Mouse (Mus musculus): ENCODE data around the gene Nrl.

Gene Nrl

DNA sequence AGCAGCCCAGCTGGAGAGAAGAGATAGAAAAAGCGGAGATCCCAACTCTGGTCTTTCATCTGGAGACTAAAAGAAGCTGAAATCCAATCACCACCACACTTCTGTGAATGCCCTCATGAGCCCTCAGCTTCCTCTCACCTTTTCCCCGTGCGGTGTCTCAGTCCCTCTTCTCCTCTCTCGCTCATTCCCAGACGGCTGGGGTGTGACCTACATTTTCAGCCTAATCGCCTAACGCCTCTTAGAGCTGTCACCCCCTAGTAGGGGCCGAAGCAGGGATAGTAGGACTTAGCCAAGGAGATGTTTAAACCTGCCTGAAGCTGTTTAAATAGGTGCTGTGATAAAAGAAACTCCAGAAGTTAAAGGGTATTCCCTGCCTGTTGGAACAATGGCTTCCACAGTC, at the start of gene Nrl:
Gene Nrl (minus strand): TSS at position 197 of the 400 bp plus-strand sequence.
- no peak for DNase-seq (ENCODE audit: low spot score in 2 of 2)

DNA sequence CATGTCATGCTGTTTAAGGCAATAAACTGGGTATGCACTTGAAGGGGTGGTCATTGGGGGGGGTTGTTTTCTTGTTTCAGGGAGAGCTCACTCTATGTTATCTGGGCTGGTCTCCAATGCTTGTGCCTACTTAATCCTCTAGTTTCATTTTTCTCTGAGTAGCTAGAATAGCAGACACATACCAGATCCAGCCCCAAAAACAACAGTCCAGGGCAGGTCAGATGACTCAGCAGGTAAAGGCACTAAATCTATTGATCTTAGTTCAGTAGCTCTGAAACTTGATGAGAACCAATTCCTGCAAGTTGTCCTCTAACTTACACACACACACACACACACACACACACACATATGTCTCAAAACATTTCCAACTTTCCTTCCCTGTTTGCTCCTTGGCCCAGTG, 47.0 kb upstream of the Nrl start:
- DNase-seq (ENCODE audit: low spot score in 2 of 2), result no peak

DNA sequence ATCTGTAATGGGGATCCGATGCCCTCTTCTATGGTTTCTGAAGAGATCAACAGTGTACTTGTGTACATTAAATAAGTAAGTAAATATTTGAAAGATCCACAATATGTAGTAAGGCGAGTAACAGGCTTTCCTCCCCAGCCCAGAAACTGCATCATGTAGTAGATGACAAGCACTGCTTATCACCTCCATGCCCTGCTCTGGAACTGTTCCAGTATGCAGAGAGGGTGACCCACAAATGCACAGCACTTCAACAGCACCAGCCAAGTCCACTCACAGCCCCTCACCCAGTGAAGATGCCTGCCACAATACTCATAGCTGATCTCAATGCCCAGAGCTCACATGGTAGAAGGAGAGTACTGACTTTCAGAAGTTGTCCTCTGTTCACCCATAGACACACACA, 45.8 kb upstream of the Nrl start:
- no peak for DNase-seq (ENCODE audit: low spot score in 2 of 2)

DNA sequence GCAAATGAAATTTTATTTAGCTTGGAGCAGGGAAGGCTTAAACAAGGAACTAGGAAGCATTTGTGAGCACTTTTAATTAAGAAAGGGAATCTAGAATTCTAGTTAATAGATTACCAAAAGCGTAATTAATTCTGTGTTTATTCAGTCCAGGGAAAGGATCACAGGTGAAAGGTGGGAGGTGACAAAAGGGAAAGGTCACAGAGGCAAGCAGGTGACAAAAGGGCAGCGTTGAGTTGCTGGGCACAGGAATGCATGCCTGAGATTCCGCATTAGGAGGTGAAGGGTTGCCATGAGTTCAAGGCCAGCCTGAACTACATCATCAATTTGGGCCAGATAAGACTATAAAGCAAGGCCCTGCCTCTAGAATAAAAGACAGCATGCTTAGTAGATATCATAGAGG, 42.7 kb upstream of the Nrl start:
- DNase-seq (ENCODE audit: low spot score in 2 of 2), result no peak

DNA sequence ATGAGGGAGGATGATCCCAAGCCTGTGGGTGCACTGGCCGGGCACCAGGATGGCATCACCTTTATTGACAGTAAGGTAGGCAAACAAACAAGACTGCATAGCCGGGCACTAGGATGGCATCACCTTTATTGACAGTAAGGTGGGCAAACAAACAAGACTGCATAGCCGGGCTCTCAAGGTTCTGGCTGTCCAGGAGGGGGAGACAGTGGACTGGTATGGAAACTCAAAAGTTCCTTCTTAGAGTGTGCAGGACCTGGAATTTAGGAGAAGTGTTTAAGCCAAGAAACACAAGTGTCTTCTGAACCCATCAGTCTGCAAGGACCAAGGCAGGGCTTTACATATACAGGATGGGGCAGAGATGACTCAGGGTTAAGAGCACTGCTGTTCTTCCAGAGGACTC, 41.0 kb upstream of the Nrl start:
- DNase-seq (ENCODE audit: low spot score in 2 of 2), result no peak

DNA sequence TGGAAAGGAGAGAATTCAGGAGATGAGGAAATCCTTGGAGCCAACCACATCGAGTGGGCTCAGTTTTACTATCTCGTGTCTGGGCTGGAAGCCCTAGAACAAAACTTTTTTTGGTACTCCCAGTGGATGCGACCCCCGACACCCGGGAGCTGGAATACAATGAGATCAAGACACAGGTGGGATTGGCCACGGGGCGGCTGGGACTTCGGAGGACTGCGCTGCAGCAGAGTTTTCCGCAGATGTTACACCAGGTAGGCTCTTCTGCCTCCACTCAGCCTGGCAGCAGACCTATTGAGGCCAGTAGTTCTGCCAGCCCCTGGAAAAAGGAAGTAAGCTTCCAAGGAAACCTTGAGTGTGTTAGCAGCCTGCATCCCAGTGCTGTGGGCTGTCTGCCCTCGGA, 38.5 kb upstream of the Nrl start:
- no peak for DNase-seq (ENCODE audit: low spot score in 2 of 2)

DNA sequence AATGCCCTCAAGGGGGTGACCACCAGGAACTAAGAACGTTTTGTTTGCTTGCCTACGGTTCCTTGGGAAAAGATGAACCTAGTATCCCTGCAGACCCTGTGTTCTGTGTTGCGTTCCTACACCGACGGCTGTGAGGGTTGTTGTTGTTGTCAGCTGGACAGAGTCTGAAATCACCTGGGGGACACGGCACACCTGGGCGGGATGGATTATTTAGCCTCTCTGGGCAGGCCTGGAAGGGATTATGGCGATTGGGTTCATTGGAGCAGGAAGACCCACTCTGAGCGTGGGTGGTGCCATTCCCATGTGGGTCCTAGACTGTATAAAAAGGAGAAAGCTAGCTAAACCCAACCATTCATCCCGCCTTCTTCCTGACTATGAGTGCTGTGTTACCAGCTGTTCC, 37.1 kb upstream of the Nrl start:
- DNase-seq (ENCODE audit: low spot score in 2 of 2), result no peak

DNA sequence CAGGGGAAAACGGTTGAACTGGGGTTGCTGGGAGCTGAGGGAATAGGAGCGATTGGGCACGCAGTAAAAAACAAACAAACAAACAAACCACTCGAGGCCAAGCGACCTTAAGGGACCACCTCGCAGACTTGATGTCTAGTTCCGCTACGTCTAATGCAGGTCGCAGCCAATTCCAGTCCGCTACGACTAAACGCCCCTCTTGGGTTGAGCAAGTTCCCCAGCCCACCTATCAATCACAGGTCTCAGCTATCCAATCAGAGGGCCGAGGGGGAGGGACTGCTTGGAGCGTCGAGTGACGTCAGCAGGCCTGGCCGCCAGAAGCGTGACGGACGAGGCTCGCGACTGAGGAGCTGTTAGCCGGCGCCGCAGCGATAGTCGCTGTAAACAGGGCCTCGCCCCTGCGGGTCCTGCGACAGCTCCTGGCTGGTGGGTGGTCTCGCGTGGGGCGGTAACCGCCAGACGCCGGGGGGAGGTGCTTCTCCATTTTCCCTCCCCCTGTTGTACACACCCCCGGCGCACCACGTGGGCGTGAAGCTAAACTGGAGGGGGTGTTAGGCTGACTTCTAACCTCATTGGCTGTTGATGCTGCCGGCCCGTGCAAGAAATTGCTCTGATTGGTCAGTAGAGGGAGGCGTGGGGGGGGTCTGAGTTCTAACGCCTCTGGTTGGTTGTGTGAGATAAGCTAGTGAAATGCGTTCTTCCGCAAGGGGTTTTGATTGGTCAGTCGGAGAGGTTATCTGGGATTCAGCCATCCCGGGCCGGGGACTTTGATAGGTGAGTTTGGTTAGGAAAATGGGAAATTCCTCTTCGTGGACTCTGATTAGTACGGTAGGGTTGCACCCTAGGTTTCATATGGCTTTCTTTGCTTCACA, 35.7 kb upstream of the Nrl start, which contains the start of gene A730061H03Rik:
Gene A730061H03Rik (minus strand): TSS at position 205 of the 872 bp plus-strand sequence.
- peak; percentile 98 to 99 for DNase-seq (ENCODE audit: low spot score in 2 of 2)

DNA sequence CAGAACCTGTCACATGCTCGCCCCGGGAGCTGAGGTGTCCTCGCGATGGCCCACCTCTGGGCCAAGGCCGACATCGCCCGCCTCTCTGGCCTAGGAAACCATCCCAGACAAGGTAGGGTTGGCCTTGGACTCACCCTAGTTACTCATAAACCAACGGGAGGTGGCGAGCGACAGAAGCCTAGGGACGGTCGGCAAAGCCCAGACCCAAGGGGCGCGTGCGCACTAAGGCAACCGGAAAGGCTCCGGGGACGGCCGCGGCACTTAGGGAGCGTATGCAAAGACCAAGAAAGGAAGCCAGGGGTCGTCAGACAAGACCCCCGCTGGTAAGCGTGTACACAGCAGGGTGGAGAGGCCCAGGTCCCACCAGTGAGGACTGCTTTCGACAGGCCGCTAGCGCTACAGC, 35.0 kb upstream of the Nrl start, which contains the start of gene Dcaf11:
Gene Dcaf11 (plus strand): TSS at position 208 of the 403 bp plus-strand sequence.
- peak; percentile 74 to 91 for DNase-seq (ENCODE audit: low spot score in 2 of 2)

DNA sequence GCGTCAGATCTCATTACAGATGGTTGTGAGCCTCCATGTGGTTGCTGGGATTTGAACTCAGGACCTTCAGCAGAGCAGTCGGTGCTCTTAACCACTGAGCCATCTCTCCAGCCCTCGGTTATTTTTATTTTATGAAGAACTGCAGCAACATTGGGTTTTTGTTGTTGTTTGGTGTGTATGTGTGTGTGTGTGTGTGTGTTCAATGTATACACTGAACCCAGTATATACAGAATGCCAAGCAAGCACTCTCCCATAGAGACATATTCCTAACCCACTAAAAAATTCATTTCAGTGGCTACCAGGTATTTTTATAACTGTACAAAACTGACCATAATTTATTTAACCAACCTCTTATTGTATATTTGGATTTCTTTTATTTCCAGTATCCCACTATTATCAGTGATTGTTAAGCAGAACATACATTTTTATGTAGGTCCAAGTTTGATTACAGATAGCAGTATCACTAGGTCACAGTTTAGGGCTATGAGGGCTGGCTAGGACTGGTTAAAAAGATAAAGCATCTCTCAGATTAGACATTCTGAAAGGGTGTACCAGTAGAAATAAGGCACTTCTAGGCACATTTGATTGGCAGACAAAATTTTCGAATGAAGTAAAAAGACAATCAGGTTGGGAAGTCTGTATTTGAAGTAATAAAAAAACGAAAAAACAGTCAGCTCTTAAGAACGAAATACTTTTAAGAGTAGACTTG, 34.1 kb upstream of the Nrl start:
- DNase-seq (ENCODE audit: low spot score in 2 of 2), result no peak

DNA sequence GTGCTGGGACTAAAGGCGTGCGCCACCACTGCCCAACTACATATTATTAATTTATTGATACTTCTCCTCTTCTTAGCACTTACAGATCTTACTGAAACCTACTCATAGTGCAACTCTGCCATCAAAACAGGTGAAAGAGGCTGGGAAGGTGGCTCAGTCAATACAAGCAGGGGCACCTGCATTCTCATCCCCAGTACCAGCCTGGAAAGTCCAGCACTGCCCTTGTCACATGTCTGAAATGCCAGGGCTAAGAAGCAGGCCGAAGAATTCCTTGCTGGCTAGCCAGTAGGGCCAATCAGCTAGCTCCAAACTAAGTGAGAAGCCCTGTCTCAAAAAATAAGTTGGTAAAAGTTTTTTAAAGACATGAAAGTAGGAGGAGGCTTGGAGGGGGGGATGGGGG, 32.8 kb upstream of the Nrl start:
- DNase-seq (ENCODE audit: low spot score in 2 of 2), result no peak

DNA sequence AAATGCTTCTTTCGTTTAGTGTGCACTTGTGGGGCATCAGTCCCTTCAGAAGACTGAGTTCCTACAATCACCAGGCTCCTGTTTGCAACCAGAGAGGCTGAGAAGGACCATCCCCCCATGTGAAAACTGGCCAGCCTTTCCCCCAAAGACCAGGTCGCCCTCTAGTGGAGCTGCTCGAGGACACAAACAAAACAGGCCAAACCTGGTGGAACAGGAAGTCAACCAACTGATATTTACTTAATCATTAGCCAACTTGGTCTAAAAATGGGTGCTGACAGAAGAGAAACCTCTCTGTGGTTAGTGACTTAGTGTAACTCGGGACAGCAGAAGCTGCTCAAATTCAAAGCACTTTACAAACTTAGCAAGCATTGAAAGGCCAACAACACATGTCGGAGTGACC, 32.2 kb upstream of the Nrl start:
- peak in 1 of 2 experiments; percentile 79 for DNase-seq (ENCODE audit: low spot score in 2 of 2)

DNA sequence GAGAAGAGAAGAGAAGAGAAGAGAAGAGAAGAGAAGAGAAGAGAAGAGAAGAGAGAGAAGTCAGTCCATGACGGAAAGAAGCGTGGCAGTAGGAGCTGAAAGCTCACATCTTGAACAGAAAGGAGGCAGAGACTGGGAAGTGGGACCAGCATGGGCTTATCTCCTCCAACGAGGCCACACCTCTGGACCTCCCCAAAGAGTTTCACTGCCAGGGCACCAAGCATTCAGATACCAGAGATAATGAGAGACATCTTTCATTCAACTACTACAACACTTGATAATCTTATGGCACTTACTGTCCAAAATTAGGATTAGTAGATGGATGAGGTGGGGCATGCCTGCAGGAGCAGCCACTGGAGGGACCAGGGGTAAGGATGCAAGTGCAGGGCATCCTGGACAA, 31.0 kb upstream of the Nrl start:
- no peak for DNase-seq (ENCODE audit: low spot score in 2 of 2)

DNA sequence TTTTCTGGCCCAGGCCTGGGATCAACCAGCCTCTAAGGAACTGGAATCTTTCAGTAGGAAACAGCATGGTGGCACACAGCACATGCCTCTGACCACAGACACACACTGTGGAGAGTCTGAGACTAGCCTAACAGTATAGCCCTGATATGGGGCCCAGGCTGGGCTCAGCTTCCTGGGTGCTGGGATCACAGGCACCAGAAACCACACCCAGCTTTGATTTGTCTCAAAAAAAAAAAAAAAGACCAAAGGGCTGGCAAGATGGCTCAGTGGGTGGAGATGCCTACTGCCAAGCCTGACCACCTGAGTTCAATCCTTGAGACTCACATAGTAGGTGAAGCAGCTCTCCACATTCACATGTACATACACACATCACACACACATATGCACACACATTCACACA, 29.9 kb upstream of the Nrl start:
- DNase-seq (ENCODE audit: low spot score in 2 of 2), result no peak

DNA sequence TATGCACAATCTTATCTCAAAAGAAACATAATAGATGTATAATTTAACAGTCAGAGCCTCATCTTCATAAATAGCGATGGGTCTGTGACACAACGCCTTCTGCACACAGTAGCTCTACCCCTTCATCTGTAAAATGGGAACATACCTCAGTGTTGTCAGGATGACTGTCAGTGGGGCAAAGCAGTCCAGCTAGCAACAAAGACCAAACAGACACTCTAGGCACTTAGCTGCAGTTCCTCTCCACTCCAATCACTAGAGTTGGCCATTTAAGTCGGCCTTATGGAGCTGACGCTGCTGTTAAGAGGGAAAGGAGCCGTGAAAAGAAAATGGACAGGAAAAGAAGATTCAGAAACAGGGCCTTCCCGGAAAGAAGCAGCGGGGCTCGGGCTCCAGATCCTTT, 27.0 kb upstream of the Nrl start:
- no peak for DNase-seq (ENCODE audit: low spot score in 2 of 2)

DNA sequence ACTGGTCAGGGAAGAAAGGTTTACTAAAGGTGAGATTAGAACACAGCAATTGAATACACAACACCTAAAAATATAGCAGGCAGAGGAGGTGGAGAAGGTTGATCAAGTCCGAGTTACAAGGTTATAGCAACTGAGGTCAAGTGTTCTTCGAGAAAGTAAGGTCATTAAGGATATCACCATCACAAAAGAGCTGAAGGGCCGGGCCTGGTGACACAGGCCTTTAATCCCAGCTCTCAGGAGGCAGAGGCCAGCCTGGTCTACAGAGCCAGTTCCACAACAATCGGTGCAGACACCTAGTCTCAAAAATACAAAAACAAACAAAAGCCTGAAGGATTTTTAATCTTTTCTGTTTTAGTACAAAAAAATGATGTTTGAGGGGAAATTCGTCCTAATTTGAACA, 26.6 kb upstream of the Nrl start:
- no peak for DNase-seq (ENCODE audit: low spot score in 2 of 2)

DNA sequence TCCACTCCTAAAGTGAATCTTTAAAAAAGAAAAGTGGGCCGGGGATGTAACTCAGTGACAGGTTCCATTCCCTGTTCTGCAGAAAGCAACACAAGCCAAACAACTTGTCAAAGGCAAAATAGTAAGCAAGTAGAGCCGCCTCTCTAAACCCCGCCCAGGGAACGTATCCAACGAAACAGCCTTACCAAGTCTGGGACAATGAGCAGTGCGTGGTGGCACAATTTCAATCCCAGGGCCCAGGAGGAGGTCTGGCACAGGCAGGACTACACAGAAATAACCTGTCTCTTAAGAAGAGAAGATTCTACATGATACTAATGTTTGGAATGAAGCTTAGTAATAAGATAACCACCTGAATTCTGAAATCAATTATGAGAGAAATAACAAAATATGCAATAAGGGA, 25.4 kb upstream of the Nrl start:
- no peak for DNase-seq (ENCODE audit: low spot score in 2 of 2)

DNA sequence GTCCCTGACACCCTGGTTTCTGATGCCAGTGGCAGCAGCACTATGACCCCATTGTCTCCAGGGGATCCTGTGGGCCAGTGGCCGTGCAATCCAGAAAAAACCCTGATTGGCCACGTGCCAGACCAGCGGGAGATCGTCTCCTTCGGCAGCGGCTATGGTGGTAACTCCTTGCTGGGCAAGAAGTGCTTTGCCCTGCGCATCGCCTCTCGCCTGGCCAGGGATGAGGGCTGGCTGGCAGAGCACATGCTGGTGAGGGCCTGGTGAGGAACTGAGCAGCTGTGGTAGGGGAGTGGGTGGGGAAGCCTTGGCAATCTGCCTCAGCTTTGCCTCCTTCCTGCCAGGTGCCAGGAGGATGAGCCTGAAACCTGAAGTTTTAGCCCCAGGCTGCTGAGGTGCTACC, 19.6 kb upstream of the Nrl start:
- no peak for DNase-seq (ENCODE audit: low spot score in 2 of 2)

DNA sequence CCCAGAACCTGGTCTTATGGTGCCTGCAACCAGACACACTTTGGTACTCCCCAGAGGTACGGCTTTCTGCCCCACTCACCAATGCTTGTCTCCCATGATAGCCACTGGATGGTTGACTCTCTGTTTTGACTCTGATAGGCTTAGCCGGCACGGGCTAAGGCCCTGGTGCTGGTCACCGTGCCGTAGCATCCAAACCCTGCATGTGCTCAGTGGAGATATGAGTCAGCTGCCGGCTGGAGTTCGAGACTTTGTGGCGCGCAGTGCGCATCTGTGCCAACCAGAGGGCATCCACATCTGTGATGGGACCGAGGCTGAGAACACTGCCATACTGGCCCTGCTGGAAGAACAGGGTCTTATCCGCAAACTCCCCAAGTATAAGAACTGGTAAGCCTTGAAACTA, 17.5 kb upstream of the Nrl start:
- no peak for DNase-seq (ENCODE audit: low spot score in 2 of 2)

DNA sequence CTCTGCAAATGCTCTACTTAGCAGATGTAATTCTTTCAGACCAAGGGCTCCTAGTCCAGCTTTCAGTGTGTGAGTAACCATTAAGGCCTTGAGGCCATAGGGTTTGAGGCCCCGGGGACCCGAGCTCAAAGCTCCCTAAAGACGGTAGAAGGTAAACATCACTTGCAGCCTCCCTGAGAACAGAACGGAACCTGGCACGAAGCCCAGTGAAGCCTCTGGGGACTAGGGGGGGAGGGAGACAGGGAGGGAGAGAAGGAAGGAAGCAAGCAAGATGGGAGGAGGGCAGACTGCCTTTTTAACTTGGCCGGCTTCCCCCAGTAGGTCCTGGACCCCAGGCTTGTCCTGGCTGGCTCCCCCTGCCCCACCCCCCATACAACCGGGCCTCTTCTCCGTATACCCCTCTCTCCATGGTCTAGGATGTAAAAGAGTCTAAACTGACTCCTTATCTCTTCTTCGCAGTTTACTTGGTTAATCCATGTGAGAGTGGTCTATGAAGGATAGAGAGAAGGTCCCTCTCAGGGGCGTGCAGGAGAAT, 16.1 kb upstream of the Nrl start:
- peak in 1 of 2 experiments; percentile 74 for DNase-seq (ENCODE audit: low spot score in 2 of 2)

DNA sequence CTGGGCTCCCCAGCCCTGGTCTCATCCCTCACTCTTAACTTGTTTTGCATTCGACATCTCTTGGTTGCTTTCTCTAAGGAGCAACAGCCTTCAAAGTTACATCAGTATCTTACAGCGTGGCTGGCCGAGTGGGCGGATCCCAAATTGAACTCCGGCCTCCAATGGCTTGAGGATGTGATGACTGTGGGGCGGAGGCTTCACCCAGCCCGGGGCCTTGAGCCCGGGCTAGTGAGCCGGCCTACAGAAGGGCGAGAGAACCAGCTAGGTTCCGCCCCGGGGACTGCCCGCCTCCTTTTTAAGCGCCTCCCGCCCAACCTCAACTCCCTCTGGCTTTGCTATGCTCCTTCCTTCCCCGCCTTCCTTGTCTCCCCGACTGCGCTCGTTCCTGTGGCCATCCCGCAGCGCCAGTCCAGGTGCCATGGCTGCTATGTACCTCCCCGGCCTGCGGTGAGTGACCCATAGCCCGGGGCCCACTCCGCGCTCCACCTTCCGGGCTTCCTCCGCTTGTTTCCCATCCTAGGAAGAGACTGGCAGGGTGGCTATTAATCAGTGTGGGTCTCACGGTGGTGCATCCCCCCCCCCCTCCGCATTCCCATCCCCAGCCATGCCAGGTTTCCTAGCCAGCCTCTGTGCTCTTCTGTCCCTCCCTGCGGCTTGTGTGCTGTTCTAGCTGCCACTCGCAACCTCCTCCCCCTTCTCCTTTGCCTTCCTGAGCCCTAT, 15.4 kb upstream of the Nrl start, which contains the start of gene Pck2:
Gene Pck2 (plus strand): TSS at position 200 of the 720 bp plus-strand sequence.
- DNase-seq (ENCODE audit: low spot score in 2 of 2), result peak in 1 of 2 experiments; percentile 80

All from left cerebral cortex, adult 9 months (tissue).